Mouse (Mus musculus): ENCODE measurements around the gene Fyn.

DNA sequence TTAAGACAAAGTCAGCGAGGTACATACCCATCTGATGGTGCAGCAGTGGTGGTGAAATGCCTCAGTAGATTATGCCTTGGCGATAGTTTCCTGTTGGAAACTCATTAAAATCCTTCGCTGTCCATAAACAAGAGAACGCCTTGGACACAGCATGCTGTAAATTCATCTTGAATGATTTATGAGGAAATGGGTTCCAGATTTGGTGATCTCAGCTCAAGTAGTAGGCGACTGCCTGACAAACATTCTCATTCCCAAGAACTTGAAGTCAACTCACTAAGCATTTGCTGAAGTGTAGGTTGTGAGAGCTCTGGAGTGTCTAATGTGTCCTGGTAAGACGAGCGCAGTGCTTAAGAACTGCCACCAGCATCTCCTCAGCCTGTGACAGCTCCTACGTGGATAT is 141.3 kb downstream of the Fyn start:
- TF ChIP-seq POLR2A (IDR thresholded peaks at IDR 0.05; ENCODE audit: borderline replicate concordance, low read depth, low read length) (no peak), CTCF (IDR thresholded peaks at IDR 0.05; ENCODE audit: low read depth, low read length) (no peak)

All from bone marrow macrophage, adult 2 months (primary cell).